Mouse (Mus musculus): ENCODE results near the gene Magi2.

GRCm38 (mm10) chr5:20701483-20702421 lies 1474.9 kb downstream of the Magi2 start:
- TF ChIP-seq CTCF (IDR thresholded peaks at IDR 0.05), result peak; percentile 81
- peak; percentile 54; the same call in 1 of the 2 replicates for TF ChIP-seq EP300 (IDR thresholded peaks at IDR 0.05)

Measured in lung, postnatal 0 days (tissue).